Mouse (Mus musculus) ES-CJ7 (cell line): ENCODE data around the gene Kirrel.

ENCODE experiments used
- DNase-seq: peaks from one replicate; pipeline ENCODE4 v3.0.0; 2011; ENCODE audit warnings: low read depth, low spot score

The Kirrel gene

DNA sequence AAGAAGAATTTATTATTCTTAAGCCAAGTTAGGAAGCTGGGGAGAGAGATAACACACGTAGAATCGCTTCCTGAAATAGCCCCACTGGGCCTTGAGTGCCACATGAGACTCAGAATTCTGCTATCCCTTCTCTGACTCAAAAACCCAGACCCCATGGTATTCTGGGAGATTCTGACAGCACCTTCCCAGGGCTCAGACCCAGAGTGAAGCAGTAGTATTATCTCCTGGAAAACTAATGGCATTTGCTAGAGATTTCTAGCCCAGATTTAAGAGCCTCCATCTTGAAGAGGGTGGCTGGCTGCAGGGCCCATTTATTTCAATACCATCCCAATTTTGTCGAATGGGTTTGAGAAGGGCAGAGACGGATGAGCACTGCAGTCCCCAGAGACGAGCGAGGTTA lies 6.9 kb downstream of the Kirrel start:
- no peak for DNase-seq

- DNase-seq, result no peak
Observed at GRCm38 (mm10) chr3:87165291-87165881, 9.2 kb downstream of the Kirrel start.

DNA sequence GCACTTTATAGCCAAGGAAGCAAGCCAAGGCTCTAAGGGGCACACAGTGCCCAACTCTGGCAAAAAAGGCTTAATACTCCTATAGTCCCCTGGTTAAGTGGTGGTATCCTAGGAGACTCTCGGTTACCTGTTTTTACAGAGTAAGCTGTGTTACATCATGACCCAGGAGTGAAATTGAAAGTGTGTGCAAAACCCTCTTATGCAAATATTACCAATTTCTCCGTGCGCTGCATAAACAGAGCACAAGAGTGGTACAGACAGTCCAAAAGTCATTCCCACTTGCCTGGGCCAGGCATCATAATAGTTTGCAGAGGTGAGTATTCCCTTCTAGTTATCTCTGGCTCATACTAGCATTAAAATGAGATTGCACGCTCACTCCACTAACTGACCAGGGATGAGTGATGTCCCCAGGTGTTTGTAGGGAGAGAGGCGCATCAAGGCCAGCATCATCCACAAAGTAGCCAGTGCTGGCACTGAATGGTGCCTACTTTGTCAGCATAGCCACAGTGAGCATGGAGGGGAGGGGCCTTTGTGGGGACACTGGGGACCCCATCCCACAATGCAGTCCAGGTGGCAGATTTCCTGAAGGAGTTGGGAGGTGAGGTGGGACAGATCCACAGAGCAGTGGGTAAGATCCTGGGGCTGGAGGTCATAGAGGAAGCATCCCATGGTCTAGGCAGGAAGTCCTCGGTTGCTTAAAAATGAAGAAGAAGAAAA lies 10.3 kb downstream of the Kirrel start:
- DNase-seq, result no peak

GRCm38 (mm10) chr3:87163116-87163515 lies 11.4 kb downstream of the Kirrel start:
- no peak for DNase-seq

- no peak for DNase-seq
Observed at GRCm38 (mm10) chr3:87162380-87162779, 12.2 kb downstream of the Kirrel start.

- no peak for DNase-seq
Observed at GRCm38 (mm10) chr3:87161601-87162000, 12.9 kb downstream of the Kirrel start.

DNA sequence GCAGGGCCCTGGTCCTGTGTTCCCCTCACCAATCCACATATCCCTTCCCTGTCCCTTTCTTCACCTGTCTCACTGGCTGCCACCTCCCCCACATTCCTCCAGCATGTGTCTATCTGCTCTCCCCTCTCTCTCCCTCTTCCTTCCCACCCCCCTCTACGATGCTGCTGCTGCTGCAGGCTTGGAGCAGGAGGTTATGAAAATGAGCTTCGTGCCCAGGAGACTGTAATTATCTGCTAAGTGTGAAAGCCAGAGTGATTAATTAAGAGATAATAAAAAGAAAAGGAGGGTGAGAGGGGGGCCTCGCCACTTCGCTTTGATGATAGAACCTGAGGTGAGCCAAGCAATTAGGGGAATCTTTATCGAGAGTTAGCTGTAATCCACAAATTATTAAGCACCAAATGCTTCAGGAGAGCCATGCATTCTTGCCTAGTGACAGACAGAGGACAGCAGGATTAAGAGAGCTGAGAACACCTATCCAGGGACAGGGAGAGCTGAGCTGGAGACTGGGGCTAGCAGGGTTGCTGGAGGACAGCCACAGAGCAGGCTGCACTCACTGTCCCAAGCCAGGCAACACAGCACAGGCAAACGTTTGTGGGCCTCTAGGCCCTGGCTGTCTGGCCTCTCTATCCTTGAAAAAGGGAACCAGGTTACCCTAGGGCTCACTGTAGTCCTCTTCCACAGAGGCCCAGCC lies 13.6 kb downstream of the Kirrel start:
- DNase-seq, result no peak

GRCm38 (mm10) chr3:87159190-87159589 lies 15.4 kb downstream of the Kirrel start:
- no peak for DNase-seq

DNA sequence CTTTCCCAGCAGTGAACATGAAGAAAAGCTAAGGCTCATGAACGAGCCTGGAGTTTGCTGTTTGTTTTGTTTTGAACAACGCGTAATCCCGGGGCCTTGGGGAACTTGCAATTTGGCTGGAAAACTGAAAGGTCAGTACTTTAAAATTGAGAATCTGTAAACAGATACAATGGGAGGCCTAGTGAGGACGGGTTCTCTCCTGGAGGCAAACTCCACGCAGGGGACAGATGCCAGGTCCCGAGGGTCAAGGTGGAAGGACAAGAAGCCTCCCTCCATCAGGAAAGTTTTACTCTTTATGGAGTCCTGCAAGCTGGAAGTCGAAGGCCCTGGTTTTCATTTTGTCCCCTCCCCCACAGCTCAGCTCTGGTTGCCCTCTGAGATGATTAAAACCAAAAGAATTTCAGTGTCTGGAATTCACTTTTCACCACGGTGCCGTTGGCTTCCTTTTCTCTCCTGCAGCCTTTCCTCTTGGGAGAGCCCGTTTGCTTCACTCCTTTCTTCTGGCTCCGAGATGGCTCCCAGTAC lies 16.7 kb downstream of the Kirrel start:
- no peak for DNase-seq

GRCm38 (mm10) chr3:87157297-87157696 lies 17.2 kb downstream of the Kirrel start:
- DNase-seq, result no peak

DNA sequence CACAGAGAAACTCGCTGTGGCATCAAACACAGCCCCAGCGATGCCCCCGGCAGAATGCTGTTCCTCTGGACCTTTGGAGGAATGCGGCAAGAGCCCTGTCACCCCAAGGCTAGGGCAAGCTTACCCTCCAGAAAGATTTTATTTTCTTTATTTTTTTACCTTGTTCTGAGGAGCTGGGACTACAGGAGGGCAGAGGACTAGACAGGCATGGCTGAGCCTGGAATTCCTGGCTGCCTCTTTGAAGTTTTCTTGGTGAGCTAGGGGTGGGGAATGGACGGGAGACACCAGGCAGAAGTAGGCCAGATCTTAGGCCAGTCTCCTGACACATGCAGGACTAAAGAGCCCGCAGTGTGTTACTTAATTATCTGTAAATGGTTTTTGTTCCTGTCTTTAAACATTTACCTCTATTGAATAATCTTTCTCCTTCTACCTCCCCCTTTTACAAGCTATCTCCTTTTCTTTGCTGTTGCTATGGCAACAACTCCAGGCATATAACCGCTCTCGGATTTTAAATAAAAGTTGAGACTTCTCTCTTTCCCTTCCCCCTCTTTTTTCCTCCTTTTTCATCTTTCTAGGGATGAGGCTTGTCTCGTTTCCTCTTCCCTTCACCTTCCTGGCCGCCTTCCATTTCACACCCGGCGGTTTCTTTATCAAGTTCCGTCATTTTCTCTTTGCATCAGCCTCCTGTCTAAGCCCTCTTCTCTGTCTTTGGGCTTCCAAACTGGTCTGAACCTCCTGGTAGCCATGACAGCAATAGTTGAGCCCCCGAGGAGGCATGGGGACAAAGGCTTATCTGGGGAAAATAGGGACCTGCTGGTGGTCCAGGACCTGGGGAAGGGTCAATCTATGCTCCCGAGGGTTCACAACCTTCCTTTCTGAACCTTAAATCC lies 19.9 kb downstream of the Kirrel start:
- no peak for DNase-seq

DNA sequence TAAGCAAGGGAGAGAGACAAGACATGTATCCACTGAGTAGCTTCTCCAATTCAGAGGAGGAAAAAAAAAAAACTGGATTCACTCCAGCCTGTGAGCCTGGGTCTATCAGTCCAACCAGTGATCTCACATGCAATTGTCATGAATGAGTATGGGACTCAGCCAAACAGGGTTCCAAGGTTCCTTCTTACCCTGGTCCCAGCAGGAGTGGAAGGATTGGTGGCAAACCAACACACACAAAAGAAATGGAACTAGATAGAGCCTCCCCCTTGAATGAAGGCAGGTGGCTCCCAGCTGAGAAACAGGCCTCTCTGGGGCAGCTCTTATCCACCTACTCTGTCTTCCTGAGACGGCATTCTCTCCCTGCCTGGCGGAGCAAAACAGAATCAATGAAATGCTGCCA lies 21.5 kb downstream of the Kirrel start:
- no peak for DNase-seq

- DNase-seq, result no peak
Observed at GRCm38 (mm10) chr3:87152111-87152738, 22.3 kb downstream of the Kirrel start.

GRCm38 (mm10) chr3:87151294-87151826 lies 23.2 kb downstream of the Kirrel start:
- DNase-seq, result no peak

GRCm38 (mm10) chr3:87150689-87151244 lies 23.8 kb downstream of the Kirrel start:
- DNase-seq, result peak; percentile 81

- peak; percentile 58 for DNase-seq
Observed at GRCm38 (mm10) chr3:87150056-87150688, 24.4 kb downstream of the Kirrel start.

- no peak for DNase-seq
Observed at GRCm38 (mm10) chr3:87149425-87149824, 25.1 kb downstream of the Kirrel start.

GRCm38 (mm10) chr3:87144476-87145240 lies 29.9 kb downstream of the Kirrel start:
- peak; percentile 48 for DNase-seq

DNA sequence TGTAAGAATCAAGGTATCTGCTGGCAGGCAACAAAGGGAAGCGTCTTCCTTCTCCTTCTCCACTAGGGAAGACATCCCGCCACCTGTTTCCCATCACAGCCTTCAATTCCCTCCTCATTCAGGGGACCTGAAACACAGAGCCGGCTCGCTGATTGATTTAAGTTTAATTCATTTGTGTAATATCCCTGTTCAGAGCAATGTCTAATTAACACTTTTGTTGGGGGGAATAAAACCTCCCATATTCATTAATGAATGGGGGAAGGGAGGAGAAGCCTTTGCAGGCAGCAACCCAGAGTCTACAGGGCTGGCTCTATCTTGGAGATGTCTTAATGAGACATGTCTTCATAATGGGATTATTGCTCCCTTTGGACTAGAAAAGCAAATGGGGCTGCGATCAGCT lies 34.3 kb downstream of the Kirrel start:
- no peak for DNase-seq
